Comparison of ENCODE assay signal across 8 mouse cellular contexts in genomic region chr5:57718876-57719593, GRCm38 (mm10). TPM values are rescaled to one million over a fixed set of nuclear protein-coding genes. Genes with fewer than 3 reads are reported as not detected.
DNase-seq lines count a peak whose midpoint lies in the region; ATAC-seq and TF ChIP-seq lines count a peak whose summit lies in the region.

No protein-coding gene starts in this region.

- DNase-seq in 3T3-L1 (ENCODE audit: low read depth, low spot score) = peak; percentile 62
- DNase-seq in adrenal gland, postnatal 14 days = peak; percentile 21
- peak; percentile 58 for DNase-seq in forebrain, embryonic 10.5 days (ENCODE audit: extremely low spot score, low spot score)
- DNase-seq in layer of hippocampus, adult 8-10 months (ENCODE audit: low spot score in 2 of 2) = peak; percentile 44 to 55
- DNase-seq in lung, postnatal 0 days (ENCODE audit: low spot score) = no peak
- DNase-seq in right cerebral cortex, postnatal 10 days (ENCODE audit: low spot score in 2 of 2) = peak; percentile 87
- no peak for DNase-seq in MN1 (ENCODE audit: low spot score)

- peak overlapping the region; percentile 82 for H3K9ac ChIP-seq in heart, embryonic 15.5 days
- H3K9ac ChIP-seq in lung, postnatal 0 days (replicated peaks; ENCODE audit: low read depth) = no peak overlapping the region

- TF ChIP-seq EP300 in lung, postnatal 0 days (IDR thresholded peaks at IDR 0.05) = no peak

- H3K4me1 ChIP-seq in forebrain, embryonic 10.5 days = peaks cover 44% of the 10 kb centered on the region
- H3K4me1 ChIP-seq in heart, embryonic 15.5 days (replicated peaks) = 0 out of 2 replicates have a peak, but pooled peaks cover 9% of the 10 kb centered on the region
- H3K4me1 ChIP-seq in lung, postnatal 0 days (ENCODE audit: insufficient read depth, low read depth, low read length) = peaks cover 8% of the 10 kb centered on the region; the same call in 1 of the 2 replicates

- H3K36me3 ChIP-seq in forebrain, embryonic 10.5 days (replicated peaks) = no peaks in the 10 kb centered on the region
- H3K36me3 ChIP-seq in heart, embryonic 15.5 days = no peaks in the 10 kb centered on the region
- H3K36me3 ChIP-seq in lung, postnatal 0 days (ENCODE audit: insufficient read depth, low read length) = no peaks in the 10 kb centered on the region

- no peak for TF ChIP-seq CTCF in lung, postnatal 0 days (IDR thresholded peaks at IDR 0.05)

- H3K4me3 ChIP-seq in forebrain, embryonic 10.5 days = peak overlapping the region; percentile 68
- peak overlapping the region; percentile 68 for H3K4me3 ChIP-seq in heart, embryonic 15.5 days
- peak overlapping the region; percentile 57 for H3K4me3 ChIP-seq in lung, postnatal 0 days (ENCODE audit: low read depth, low read length)

- ATAC-seq in heart, embryonic 15.5 days (replicated peaks; ENCODE audit: insufficient number of reproducible peaks, insufficient read depth, low FRiP score, low read depth) = no peak
- no peak for ATAC-seq in lung, postnatal 0 days

- peak overlapping the region; percentile 91 for H3K4me2 ChIP-seq in heart, embryonic 15.5 days
- peak overlapping the region; percentile 71 for H3K4me2 ChIP-seq in lung, postnatal 0 days (replicated peaks; ENCODE audit: low read depth, low read length)

- peaks cover 44% of the 10 kb centered on the region for H3K27me3 ChIP-seq in forebrain, embryonic 10.5 days (ENCODE audit: poor library complexity, severe bottlenecking)
- no peaks in the 10 kb centered on the region for H3K27me3 ChIP-seq in heart, embryonic 15.5 days
- peaks cover 27% of the 10 kb centered on the region for H3K27me3 ChIP-seq in lung, postnatal 0 days (replicated peaks; ENCODE audit: insufficient read depth, low read length)

- peak overlapping the region; percentile 87 for H3K27ac ChIP-seq in forebrain, embryonic 10.5 days
- H3K27ac ChIP-seq in heart, embryonic 15.5 days = peak overlapping the region; percentile 95
- H3K27ac ChIP-seq in lung, postnatal 0 days (ENCODE audit: low read length) = no peak overlapping the region

- no peaks in the 10 kb centered on the region for H3K9me3 ChIP-seq in forebrain, embryonic 10.5 days
- H3K9me3 ChIP-seq in heart, embryonic 15.5 days (replicated peaks) = no peaks in the 10 kb centered on the region
- no peaks in the 10 kb centered on the region for H3K9me3 ChIP-seq in lung, postnatal 0 days (ENCODE audit: low read length)

- WGBS in forebrain, embryonic 10.5 days = under 1% methylated on average over 50 of the region's 54 CpGs
- WGBS in heart, embryonic 15.5 days = under 1% methylated on average over 53 of the region's 54 CpGs
- under 1% methylated on average over 48 of the region's 54 CpGs for WGBS in lung, postnatal 0 days

RNA-seq across cellular contexts. Expression of gene Pcdh7, which starts 1.3 kb away (rescaled TPM):
- 4.6 and 7.6 TPM in 2 replicates for total RNA-seq in adrenal gland, postnatal 14 days (2021)
- 2.3 and 4.2 TPM in 2 replicates for polyA plus RNA-seq in forebrain, embryonic 10.5 days (2016; fragmentation: Nextera tagmentation; extraction: Ambion mirVana)
- polyA plus RNA-seq in heart, embryonic 15.5 days (2015; fragmentation: Nextera tagmentation; extraction: Ambion mirVana) = 21.1 and 21.8 TPM in 2 replicates
- 10 to 100 TPM; 67.4 to 71.7 (median 69.7) TPM for total RNA-seq in layer of hippocampus, adult 8-10 months (2022)
- 1.2 and 1.4 TPM in 2 replicates for polyA plus RNA-seq in lung, postnatal 0 days (2015; fragmentation: Nextera tagmentation; extraction: Ambion mirVana)

Comparison
In these comparisons a context has a peak if more than half of its experiments do, and no peak if none do; other contexts are left out.
1. DNase-seq: peak in 3T3-L1 (single experiment), adrenal gland, postnatal 14 days (single experiment), forebrain, embryonic 10.5 days (single experiment), layer of hippocampus, adult 8-10 months (2 of 2) and right cerebral cortex, postnatal 10 days (2 of 2); none in lung, postnatal 0 days (single experiment) and MN1 (single experiment).
2. Peak in every context shown above with its lines, with median percentiles within 50 percentile points of each other: H3K4me3 ChIP-seq.